Mouse (Mus musculus) lung, postnatal 4 days (tissue): ENCODE data around the gene Tmed9.
A peak's percentile ranks its signal among the peaks of the same experiment; 100 is the strongest.
"Not testable (repeated sequence)": the region's sequence is repeated elsewhere in the genome, so short reads cannot be mapped to it uniquely, and the experiment has no call there.

Source experiments
- DNase-seq, 2 experiments: peaks; one replicate each; pipeline ENCODE4 v3.0.0; 2021

Gene Tmed9

GRCm38 (mm10) chr13:55567949-55568348 lies 5.6 kb upstream of the Tmed9 start:
- DNase-seq: no peak

- DNase-seq: not testable (repeated sequence)
Observed at GRCm38 (mm10) chr13:55568524-55568923, 5.0 kb upstream of the Tmed9 start.

GRCm38 (mm10) chr13:55569726-55570285 lies 3.7 kb upstream of the Tmed9 start:
- peak; percentile 22 to 62 for DNase-seq

GRCm38 (mm10) chr13:55570286-55570973 lies 3.1 kb upstream of the Tmed9 start:
- DNase-seq: peak in 1 of 2 experiments; percentile 51

- peak; percentile 96 to 97 for DNase-seq
Observed at GRCm38 (mm10) chr13:55571027-55571751, 2.3 kb upstream of the Tmed9 start, which contains the start of gene Fam193b. TSS of gene Fam193b (minus strand) at chr13:55571120.

GRCm38 (mm10) chr13:55571977-55572376 lies 1.6 kb upstream of the Tmed9 start:
- no peak for DNase-seq

- no peak for DNase-seq
Observed at GRCm38 (mm10) chr13:55574321-55574720, 789 bp downstream of the Tmed9 start.

GRCm38 (mm10) chr13:55575932-55576331 lies 2.4 kb downstream of the Tmed9 start:
- no peak for DNase-seq

- not testable (repeated sequence) for DNase-seq
Observed at GRCm38 (mm10) chr13:55576872-55577271, 3.3 kb downstream of the Tmed9 start.

GRCm38 (mm10) chr13:55578086-55578485 lies 4.6 kb downstream of the Tmed9 start:
- no peak for DNase-seq

- DNase-seq: no peak
Observed at GRCm38 (mm10) chr13:55591961-55592490, 18.5 kb downstream of the Tmed9 start.

- peak; percentile 97 to 98 for DNase-seq
Observed at GRCm38 (mm10) chr13:55592512-55593253, 19.2 kb downstream of the Tmed9 start.

- no peak for DNase-seq
Observed at GRCm38 (mm10) chr13:55593254-55593747, 19.8 kb downstream of the Tmed9 start.

- no peak for DNase-seq
Observed at GRCm38 (mm10) chr13:55595375-55595774, 21.8 kb downstream of the Tmed9 start.

- DNase-seq: no peak
Observed at GRCm38 (mm10) chr13:55596802-55597201, 23.3 kb downstream of the Tmed9 start.

- peak; percentile 92 to 93 for DNase-seq
Observed at GRCm38 (mm10) chr13:55599566-55600540, 26.3 kb downstream of the Tmed9 start, which contains the start of gene B4galt7. TSS of gene B4galt7 (plus strand) at chr13:55599896.

- peak; percentile 23 to 51 for DNase-seq
Observed at GRCm38 (mm10) chr13:55600657-55601056, 27.1 kb downstream of the Tmed9 start.

- DNase-seq: peak; percentile 70 to 86
Observed at GRCm38 (mm10) chr13:55601611-55602010, 28.1 kb downstream of the Tmed9 start.

GRCm38 (mm10) chr13:55604606-55605005 lies 31.1 kb downstream of the Tmed9 start:
- no peak for DNase-seq

GRCm38 (mm10) chr13:55606899-55607623 lies 33.5 kb downstream of the Tmed9 start:
- no peak for DNase-seq

- DNase-seq: no peak
Observed at GRCm38 (mm10) chr13:55607624-55608006, 34.1 kb downstream of the Tmed9 start.
